Mouse (Mus musculus): ENCODE measurements at regions not wholly inside any gene's neighbourhood (a gene's known extent, or its start where the extent isn't known, plus 50 kb on each side); places are given as distances from the start of the nearest gene placed in this dataset.

DNA sequence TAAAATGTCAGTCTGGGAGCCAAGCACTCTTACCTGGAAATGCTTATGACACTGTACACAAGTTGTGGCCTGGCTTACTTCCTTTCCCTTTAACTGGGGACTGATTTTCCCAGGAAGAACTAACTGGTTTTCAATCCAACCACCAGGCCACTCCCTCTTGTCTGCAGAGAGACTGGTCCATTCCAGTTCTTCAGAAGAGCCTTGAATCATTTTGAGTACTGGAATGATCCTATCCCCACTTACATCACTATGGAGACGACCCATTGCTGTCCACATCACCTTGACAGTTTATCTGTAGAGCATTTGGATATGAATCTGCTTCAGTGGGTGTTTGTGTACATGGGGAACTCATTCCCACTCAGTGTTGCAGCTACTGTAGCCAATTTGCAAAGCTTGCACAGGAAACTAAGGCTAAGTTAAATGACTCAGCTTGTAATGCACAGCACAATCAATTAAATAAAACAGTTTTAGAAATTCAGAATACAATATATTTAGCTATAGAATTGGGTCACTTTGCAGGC lies 121.7 kb upstream of the Prep start:
- no peak for DNase-seq (ENCODE audit: low read depth)

GRCm38 (mm10) chr10:44939403-44939802 lies 127.6 kb upstream of the Prep start:
- DNase-seq (ENCODE audit: low read depth), result no peak

- no peak for DNase-seq (ENCODE audit: low read depth)
These were observed 130.0 kb upstream of the Prep start for GRCm38 (mm10) chr10:44936976-44937500.

GRCm38 (mm10) chr10:44930796-44931195 lies 136.2 kb upstream of the Prep start:
- DNase-seq (ENCODE audit: low read depth), result no peak

- DNase-seq (ENCODE audit: low read depth), result no peak
These were observed 153.1 kb upstream of the Prep start for GRCm38 (mm10) chr10:44913751-44914388.

GRCm38 (mm10) chr10:44904520-44904919 lies 162.5 kb upstream of the Prep start:
- no peak for DNase-seq (ENCODE audit: low read depth)

DNA sequence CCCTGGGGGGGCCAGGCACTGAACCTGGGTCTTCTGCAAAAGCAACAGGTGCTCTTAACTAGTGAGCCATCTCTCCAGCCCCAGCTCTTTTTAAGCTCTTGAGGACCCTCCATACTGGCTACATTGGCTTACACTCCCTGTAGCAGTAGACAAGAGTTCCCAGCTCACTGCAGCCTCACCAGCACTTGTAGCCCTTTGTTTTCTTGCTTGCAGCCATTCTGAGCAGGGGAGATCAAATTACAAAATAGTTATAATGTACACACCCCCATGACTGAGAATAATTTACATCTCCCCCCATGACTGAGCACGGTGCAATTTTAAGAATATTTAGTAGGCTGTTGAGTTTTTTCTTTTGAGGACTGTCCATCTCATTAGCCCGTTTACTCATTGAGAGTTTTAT lies 165.8 kb upstream of the Prep start:
- no peak for DNase-seq (ENCODE audit: low read depth)

GRCm38 (mm10) chr10:44892124-44892523 lies 174.9 kb upstream of the Prep start:
- no peak for DNase-seq (ENCODE audit: low read depth)

DNA sequence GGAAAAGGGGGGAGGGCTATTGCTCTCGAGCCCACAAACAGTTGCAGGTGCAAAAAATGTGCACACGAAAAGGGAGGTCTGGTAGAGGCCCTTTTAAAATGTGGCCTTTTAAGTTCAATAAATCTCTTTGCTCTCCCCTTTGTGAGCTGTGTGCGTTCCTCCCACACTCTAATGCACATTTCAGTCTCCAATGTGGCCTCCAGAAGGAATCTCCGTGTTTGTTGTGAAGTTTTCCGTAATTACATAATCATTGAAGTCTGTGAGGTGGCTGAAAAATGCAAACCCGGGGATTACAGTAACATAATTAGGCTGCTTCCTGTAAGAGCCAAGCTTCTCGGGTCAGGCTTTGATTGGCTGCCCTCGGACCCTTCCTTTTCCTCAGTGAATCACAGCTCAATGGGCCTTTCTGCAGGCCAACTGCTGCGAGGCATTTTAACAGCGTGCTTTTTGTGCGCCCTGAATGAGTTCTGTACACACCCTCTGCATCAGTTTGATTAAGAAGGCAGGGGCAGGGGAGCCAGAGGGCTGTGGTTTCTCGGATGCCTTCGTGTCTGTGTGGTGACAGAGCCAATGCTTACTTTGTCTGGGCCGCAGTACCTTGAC lies 179.8 kb upstream of the Prep start:
- DNase-seq (ENCODE audit: low read depth), result no peak

DNA sequence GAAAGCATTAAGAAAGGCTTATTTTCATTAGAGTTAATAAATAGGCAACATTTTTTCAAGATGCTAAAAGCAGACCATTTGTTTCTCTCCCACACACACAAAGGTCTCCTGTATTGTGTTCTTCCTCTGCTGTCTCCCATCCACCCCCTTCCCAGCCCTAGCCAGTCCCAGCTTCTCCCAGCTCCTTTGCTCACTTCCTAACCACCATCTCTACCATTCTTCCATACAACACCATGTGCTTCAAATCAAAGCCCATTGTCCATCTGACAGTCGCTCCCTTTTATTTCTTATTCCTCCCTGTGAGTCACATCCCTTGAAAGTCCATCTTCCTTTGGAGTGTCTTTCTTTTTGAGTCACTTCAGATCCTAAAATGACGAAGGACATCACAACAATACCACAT lies 185.0 kb upstream of the Prep start:
- no peak for DNase-seq (ENCODE audit: low read depth)

DNA sequence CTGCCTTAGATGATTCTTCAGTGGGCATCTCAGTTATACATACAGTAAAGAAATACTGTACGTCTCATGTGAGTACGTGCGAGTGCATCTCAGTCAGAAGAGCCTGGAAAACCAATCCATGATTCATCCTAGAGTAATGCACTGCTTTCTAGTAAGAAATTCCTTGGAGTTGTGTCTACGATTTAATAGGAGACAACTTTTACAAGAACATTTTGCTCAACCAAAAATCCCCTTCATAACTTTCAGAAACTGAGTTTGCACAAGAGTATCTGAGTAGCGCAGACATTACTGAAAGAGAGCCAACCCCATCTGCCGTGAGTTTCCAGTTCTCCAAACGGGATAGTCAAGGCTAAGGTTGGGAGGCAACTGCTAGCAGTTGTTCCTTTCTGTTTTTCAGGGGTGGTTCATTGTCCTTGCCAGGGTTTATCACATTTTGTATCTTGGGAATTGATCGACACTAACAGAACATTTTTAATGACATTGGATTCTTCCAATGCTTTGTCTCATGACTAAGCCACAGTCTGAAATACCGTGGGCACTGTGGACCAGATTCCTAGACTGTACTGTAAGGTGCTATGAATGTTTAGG lies 189.8 kb upstream of the Prep start:
- DNase-seq (ENCODE audit: low read depth), result no peak

- DNase-seq (ENCODE audit: low read depth), result no peak
These were observed 193.2 kb upstream of the Prep start for GRCm38 (mm10) chr10:44873642-44874285.

- DNase-seq (ENCODE audit: low read depth), result no peak
These were observed 202.7 kb upstream of the Prep start for GRCm38 (mm10) chr10:44864191-44864747.

DNA sequence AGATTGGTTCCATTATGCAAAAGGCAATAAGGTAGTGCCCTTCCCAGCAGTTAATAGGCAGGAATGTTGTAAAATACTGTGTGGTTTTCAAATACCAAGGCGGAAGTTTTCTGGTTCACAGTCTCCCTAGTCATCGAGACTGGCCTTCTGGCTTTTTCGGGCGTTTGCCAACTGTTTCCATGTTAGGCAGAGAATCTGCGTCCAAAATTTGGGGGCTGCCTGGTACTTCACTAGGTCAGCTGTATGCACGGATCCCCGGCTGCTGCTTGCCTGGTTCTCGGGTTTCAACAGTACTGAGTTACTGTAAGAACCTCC lies 204.7 kb upstream of the Prep start:
- DNase-seq (ENCODE audit: low read depth), result no peak

DNA sequence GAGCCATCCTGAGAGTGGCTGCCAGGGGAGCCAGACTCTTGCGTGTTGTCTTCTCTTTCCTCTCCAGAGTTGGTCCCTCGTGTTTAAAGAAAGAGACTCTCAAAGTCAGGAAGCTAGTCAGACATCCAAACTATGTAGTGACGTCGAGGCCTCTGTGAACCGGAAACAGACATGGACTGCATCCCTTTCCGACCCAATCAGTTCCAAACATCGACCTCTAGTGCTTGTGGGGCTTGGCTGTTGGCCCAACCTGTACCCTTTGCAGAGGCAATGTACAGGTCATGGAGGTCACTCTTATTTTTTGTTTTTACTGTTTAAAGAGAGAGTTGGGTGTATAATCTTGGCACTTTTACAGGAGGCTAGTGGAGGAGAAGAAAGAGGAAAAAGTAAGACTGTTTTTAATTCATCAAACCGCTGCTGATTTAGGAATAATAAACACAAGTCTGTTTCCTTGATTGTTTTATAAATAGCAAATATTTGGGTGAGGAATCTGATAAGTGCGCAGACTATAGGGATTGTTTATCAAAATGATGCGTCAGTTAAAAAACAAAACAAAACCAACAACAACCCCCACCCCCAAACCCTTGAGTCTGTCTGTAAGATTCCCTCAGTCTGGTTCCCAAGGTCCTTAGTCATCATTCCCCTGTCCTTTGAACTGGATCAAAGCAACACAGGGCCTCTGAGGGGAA lies 205.2 kb upstream of the Prep start:
- no peak for DNase-seq (ENCODE audit: low read depth)

DNA sequence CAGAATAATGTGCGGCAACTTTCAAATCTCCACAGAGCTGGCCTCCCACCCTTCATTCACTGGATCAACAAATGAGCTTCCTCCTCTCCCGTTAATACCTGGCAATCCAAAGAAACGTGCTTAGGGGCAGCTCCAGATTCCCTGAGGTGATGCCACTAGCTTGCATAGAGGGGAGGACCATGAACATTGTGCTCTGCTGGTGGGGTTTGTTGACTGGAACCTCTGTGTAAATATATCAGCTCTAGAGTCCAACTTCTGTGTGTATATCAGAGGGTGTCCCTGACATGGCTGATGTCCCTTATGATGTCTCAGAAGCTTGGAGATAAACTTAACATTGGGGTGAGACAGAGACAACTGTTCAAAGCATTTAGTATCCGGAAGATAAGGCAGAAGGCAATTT lies 209.6 kb upstream of the Prep start:
- DNase-seq (ENCODE audit: low read depth), result no peak

DNA sequence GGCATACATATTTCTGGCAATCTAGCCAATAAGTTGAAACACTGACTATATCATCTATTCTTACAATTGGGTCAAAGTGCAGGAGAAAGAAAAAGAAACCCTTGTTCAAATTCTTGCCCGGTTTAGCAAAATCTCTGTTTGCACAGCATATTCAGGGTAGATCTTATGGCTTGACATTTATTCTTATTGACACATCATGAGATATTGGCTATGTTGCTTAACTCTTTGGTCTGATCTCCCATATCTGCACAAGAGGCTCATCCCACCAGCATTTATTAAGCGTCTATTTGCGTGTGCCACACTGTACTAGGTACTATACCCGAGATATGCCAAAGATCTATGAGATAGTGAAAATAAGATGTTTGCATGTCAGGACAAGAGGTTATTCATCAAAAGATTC lies 212.9 kb upstream of the Prep start:
- no peak for DNase-seq (ENCODE audit: low read depth)

GRCm38 (mm10) chr10:44849016-44849415 lies 218.0 kb upstream of the Prep start:
- no peak for DNase-seq (ENCODE audit: low read depth)

GRCm38 (mm10) chr10:44846765-44847164 lies 220.2 kb upstream of the Prep start:
- no peak for DNase-seq (ENCODE audit: low read depth)

DNA sequence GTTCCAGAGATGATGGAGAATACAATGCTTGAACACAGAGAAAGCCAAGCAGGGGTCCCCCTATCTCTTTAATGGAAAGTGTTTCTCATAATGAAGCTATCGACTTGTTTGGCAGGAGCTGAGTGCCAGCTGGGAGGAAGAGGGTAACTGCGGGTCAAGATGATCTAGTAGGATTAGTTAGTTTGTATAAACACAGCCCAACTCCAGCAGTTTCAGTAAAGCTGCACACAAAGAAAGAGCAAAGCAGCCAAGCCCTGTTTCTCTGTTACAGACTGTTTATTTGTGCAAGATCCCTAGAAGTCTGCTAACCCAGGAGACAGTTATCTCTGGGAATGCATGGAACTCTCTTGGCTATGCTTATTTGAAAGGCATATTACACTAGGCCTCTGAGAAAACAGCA lies 220.9 kb upstream of the Prep start:
- DNase-seq (ENCODE audit: low read depth), result no peak

DNA sequence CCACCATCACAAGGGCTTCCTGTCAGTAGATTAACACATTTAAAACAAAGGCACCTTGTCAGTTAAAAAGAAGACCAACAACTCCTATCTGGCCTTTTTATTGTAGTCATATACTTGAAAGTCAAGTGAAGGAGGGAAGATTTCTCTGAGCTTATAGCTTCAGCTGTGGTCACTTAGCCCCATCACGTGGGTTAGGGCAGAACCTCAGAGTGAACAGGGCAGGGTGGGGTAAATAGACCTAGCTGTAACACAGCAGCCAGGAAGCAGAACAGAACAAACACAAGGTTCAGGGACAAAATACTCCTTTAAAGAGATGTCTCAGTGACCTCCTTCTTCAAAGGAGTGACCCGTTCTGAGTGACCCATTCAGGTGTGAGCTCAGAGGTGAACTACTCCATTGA lies 226.6 kb upstream of the Prep start:
- DNase-seq (ENCODE audit: low read depth), result no peak

- DNase-seq (ENCODE audit: low read depth), result no peak
These were observed 234.5 kb upstream of the Prep start for GRCm38 (mm10) chr10:44832455-44832854.
